Mouse (Mus musculus): ENCODE measurements at regions not wholly inside any gene's neighbourhood (a gene's known extent, or its start where the extent isn't known, plus 50 kb on each side); places are given as distances from the start of the nearest gene placed in this dataset.
"Not testable (repeated sequence)": the region's sequence is repeated elsewhere in the genome, so short reads cannot be mapped to it uniquely, and the experiment has no call there.

GRCm38 (mm10) chr1:141066830-141067229 is 820.9 kb downstream of the Kcnt2 start:
- peak; percentile 97 for DNase-seq (ENCODE audit: low read depth)

- no peak for DNase-seq (ENCODE audit: low read depth)
These were observed 851.6 kb downstream of the Kcnt2 start for GRCm38 (mm10) chr1:141097575-141097974.

- no peak for DNase-seq (ENCODE audit: low read depth)
These were observed 856.6 kb downstream of the Kcnt2 start for GRCm38 (mm10) chr1:141102546-141102945.

- DNase-seq (ENCODE audit: low read depth): peak; percentile 12
These were observed 858.1 kb downstream of the Kcnt2 start for GRCm38 (mm10) chr1:141104034-141104433.

GRCm38 (mm10) chr1:141104633-141105032 is 858.7 kb downstream of the Kcnt2 start:
- no peak for DNase-seq (ENCODE audit: low read depth)

- no peak for DNase-seq (ENCODE audit: low read depth)
These were observed 891.0 kb downstream of the Kcnt2 start for GRCm38 (mm10) chr1:141136771-141137541.

- not testable (repeated sequence) for DNase-seq (ENCODE audit: low read depth)
These were observed 894.2 kb downstream of the Kcnt2 start for GRCm38 (mm10) chr1:141140157-141140556.

- no peak for DNase-seq (ENCODE audit: low read depth)
These were observed 899.8 kb downstream of the Kcnt2 start for GRCm38 (mm10) chr1:141145759-141146158.

- no peak for DNase-seq (ENCODE audit: low read depth)
These were observed 903.9 kb downstream of the Kcnt2 start for GRCm38 (mm10) chr1:141149899-141150298.

- no peak for DNase-seq (ENCODE audit: low read depth)
These were observed 908.6 kb downstream of the Kcnt2 start for GRCm38 (mm10) chr1:141154572-141154971.

GRCm38 (mm10) chr1:141161772-141162171 is 915.8 kb downstream of the Kcnt2 start:
- DNase-seq (ENCODE audit: low read depth): no peak

Data from 416B (cell line).